Mouse (Mus musculus) G1E (cell line): Measurements from ENCODE around the gene Chrnb2. TPM values are rescaled to one million over a fixed set of nuclear protein-coding genes. Genes with fewer than 3 reads are reported as not detected.

Source experiments
- ATAC-seq: 2 replicates; pipeline ENCODE4 v1.8.0; 2016; ENCODE audit warnings: mild to moderate bottlenecking; ENCODE audit not compliant: insufficient number of reproducible peaks, poor library complexity, low FRiP score, severe bottlenecking; ENCODE audit errors: extremely low read depth
- DNase-seq: peaks from one replicate; pipeline ENCODE4 v3.0.0; 2012; ENCODE audit warnings: low spot score
- H3K27me3 ChIP-seq: 2 replicates; pipeline ENCODE4 v1.6.1; 2012; ENCODE audit warnings: mild to moderate bottlenecking, low read length, inconsistent platforms; ENCODE audit not compliant: insufficient read depth
- H3K36me3 ChIP-seq: replicated peaks from 2 replicates; pipeline ENCODE3; 2012; ENCODE audit warnings: mild to moderate bottlenecking, inconsistent platforms
- H3K4me1 ChIP-seq: 2 replicates; pipeline ENCODE4 v1.6.1; 2012; ENCODE audit warnings: low read depth, low read length, inconsistent platforms, mixed read lengths; ENCODE audit not compliant: insufficient read depth
- H3K4me3 ChIP-seq: 2 replicates; pipeline ENCODE4 v1.5.1; 2012; ENCODE audit warnings: low read depth, mild to moderate bottlenecking, inconsistent platforms, low read length, moderate library complexity, mixed read lengths
- H3K9me3 ChIP-seq: replicated peaks from 2 replicates; pipeline ENCODE4 v1.6.1; 2012; ENCODE audit warnings: inconsistent platforms
- CTCF ChIP-seq: IDR thresholded peaks from 2 replicates; pipeline ENCODE4 v1.5.1; 2012; ENCODE audit warnings: low read depth, low read length, inconsistent platforms, mixed read lengths
- GATA1 ChIP-seq: IDR thresholded peaks from 2 replicates; pipeline ENCODE4 v1.6.1; 2012; ENCODE audit warnings: borderline replicate concordance, low read length, inconsistent platforms, mixed read lengths
- GATA2 ChIP-seq: IDR thresholded peaks from 2 replicates; pipeline ENCODE4 v1.6.1; 2012; ENCODE audit warnings: low read depth, low read length, inconsistent platforms, borderline replicate concordance
- POLR2AphosphoS5 ChIP-seq: IDR thresholded peaks from 2 replicates; pipeline ENCODE4 v1.6.1; 2012; ENCODE audit warnings: low read depth, low read length, inconsistent platforms; ENCODE audit not compliant: insufficient replicate concordance
- TAL1 ChIP-seq: conservative IDR thresholded peaks from 2 replicates; pipeline ENCODE4 v1.6.1; 2012; ENCODE audit warnings: low read depth, low read length, inconsistent platforms, mixed read lengths
- polyA plus RNA-seq: library from polyadenylated mRNA; stranded (reverse); fragments of >175 nt; gene quantifications from 2 replicates; pipeline ENCODE4 v1.2.3, GENCODE M21; 2012
- total RNA-seq, 2 experiments: library from RNA; stranded (forward) in 1 of 2; stranded (reverse) in 1 of 2; fragments of 200-1000 nt in 1 of 2; fragments of >200 nt in 1 of 2; fragmentation: Nextera tagmentation in 1 of 2; gene quantifications; 2 replicates each; pipeline ENCODE4 v1.2.3; 2014 to 2017

Gene Chrnb2
- total and polyA plus RNA-seq, 3 experiments = 0.23 to 2.2 (median 1.2) TPM

DNA sequence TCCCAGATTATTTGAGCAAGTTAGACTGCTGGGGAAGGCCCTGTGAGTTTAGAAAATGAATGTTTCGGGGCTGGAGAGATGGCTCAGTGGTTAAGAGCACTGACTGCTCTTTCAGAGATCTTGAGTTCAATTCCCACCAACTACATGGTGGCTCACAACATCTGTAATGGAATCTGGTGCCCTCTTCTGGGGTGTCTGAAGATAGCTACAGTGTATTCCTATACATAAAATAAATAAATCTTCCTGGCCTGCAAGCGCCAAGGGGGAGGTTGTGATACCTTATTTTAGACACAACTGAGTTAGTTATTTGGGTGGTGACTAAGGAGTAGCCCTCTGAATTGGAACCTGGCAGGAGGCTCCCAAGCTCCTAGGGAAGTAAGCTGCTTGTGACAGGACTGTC lies 35.6 kb downstream of the Chrnb2 start:
- no peaks in the 10 kb centered on the region for H3K27me3 ChIP-seq
- H3K36me3 ChIP-seq = peaks cover 25% of the 10 kb centered on the region
- ATAC-seq (no peak), DNase-seq (no peak)
- no peaks in the 10 kb centered on the region for H3K9me3 ChIP-seq
- no peak overlapping the region for H3K4me3 ChIP-seq
- no peak for TF ChIP-seq TAL1
- no peak for TF ChIP-seq POLR2AphosphoS5
- no peak for TF ChIP-seq GATA1
- no peak for TF ChIP-seq CTCF
- no peak for TF ChIP-seq GATA2
- peaks cover 50% of the 10 kb centered on the region for H3K4me1 ChIP-seq

DNA sequence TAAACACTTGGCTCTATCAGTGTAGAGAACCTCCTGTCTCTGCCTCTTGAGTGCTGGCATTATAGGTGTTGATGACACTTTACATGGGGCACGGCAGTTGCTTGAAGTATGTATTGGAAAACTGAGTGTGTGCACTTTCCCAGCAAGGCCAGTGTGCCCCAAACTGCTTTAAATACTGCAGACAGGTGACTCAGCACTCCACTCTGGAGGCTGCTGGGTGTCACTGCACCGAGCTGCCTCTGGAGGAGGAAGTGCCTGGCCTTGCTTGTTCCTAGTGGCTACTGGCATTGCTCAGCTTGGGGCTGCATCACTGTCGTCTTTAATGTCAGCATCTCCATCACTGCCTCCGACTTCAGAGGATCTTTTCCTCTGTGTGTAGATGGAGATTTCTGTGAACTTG lies 37.4 kb downstream of the Chrnb2 start:
- Histone ChIP-seq H3K4me1 (peaks cover 37% of the 10 kb centered on the region), H3K27me3 (no peaks in the 10 kb centered on the region), H3K36me3 (peaks cover 21% of the 10 kb centered on the region), H3K4me3 (no peak overlapping the region), H3K9me3 (no peaks in the 10 kb centered on the region)
- ATAC-seq = peak; percentile 69; the same call in 1 of the 2 replicates
- TF ChIP-seq GATA2 = no peak
- no peak for TF ChIP-seq GATA1
- no peak for TF ChIP-seq TAL1
- TF ChIP-seq CTCF = peak; percentile 49
- DNase-seq = peak; percentile 63

DNA sequence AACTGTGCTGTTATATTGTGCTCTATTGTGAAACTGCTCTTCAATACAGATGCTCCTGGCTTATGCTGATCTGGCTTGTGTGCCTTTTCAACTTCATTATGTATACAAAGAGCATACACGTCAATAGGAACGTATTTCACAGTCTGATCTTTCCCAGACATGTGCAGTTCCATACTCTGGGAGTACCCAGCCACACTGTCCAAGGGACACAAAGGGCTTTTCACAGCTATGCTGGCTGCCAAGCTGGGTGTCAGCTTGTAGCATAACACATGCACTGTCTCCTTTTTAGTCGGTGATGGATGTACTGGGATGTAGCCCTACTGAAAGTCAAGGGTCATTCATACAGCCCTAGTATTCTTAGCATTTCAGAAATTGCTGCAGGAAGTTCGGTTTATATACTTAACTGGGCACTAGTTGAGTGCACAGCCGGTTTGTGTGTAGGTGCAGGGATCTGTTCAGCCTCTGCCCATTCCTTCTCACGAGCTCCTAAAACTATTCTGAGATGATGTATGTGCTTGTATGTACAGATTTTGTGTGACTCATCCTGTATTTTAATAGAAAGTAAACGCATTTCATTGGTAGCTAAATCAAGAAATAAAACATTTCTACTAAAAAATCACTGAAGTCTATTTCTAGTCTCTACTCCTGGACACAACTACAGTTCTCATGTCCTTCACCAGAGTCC lies 40.9 kb downstream of the Chrnb2 start:
- no peak overlapping the region for H3K4me3 ChIP-seq
- no peaks in the 10 kb centered on the region for H3K9me3 ChIP-seq
- no peaks in the 10 kb centered on the region for H3K27me3 ChIP-seq
- ATAC-seq = no peak
- DNase-seq = no peak
- H3K36me3 ChIP-seq = peaks cover 39% of the 10 kb centered on the region
- peaks cover 19% of the 10 kb centered on the region for H3K4me1 ChIP-seq
- no peak for TF ChIP-seq CTCF
- TF ChIP-seq POLR2AphosphoS5 = no peak
- no peak for TF ChIP-seq GATA2
- no peak for TF ChIP-seq TAL1
- no peak for TF ChIP-seq GATA1

DNA sequence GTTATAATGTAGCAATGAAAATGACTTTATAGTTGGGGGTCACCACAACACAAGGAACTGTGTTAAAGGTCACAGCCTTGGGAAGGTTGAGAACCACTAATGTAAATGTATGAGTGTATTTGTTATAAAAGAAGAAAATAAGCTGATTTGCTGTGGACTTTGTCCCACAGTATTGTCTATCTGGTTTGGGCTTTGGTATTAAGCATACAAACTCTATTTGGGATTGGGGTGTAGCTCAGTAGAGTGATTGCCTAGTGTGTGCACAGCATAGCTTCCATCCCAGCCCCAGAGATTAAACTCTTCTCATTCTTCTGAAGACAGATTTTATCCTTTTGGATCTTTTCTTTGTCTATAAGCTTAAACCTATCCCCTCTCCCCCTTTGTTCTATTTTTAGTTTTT lies 42.4 kb downstream of the Chrnb2 start:
- TF ChIP-seq POLR2AphosphoS5 = no peak
- TF ChIP-seq TAL1 = no peak
- no peak for TF ChIP-seq CTCF
- no peak for TF ChIP-seq GATA1
- no peak for TF ChIP-seq GATA2
- Histone ChIP-seq H3K4me3 (no peak overlapping the region), H3K36me3 (peaks cover 50% of the 10 kb centered on the region), H3K9me3 (no peaks in the 10 kb centered on the region), H3K27me3 (no peaks in the 10 kb centered on the region), H3K4me1 (peaks cover 22% of the 10 kb centered on the region)
- ATAC-seq (no peak), DNase-seq (no peak)

DNA sequence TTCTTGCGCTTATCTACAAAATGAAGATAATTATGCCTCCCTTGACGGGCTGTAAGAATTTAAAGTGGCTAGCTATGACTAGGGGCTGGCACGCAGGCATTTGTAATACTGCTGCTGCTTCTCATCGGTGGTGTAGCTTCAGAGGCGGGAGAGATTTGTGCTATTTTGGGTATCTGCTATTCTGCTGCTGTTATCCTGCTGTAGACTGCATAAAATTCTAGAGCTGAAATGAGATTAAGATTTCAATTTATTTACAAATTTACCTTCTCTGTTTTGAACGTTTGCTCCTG lies 48.5 kb downstream of the Chrnb2 start:
- no peak for DNase-seq
- TF ChIP-seq GATA1 (no peak), TAL1 (no peak), POLR2AphosphoS5 (no peak), GATA2 (no peak), CTCF (no peak)
- ATAC-seq = no peak

DNA sequence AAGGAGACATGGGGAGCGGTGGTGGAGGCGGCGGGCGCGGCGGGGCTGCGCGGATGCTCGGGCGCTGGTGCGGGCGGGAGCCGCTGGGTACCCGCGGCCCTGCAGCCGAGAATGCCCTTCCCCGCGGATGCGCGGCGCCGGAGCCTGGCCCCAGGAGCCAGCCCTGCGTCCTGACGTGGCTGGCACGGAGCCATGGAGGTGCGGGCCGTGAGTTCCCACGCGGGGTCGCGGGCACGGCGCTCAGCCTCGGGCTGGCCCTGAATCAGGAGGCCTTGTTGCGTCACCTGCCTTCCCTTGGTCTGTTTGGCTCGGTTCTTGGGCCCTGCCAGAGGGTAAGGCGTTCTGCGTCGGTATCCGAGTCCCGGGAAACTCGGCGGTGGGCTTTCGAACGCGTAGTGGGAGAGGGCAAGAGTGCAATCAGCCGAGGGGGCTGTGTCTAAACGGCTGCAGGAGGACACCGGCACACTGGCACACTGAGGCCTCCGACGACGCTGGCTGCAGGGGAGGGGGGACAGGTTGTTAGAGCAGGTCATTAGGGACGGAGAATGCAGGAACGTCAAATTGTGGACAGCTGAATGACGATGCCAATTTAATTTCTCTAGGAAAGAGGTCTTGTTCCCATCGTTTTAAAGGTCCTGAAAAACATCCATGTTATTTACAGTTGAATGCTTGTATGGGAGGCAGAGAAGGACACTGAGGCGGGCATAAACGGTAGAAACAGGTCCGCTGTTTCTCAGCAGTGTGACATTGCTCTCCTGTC lies 49.0 kb downstream of the Chrnb2 start:
- Histone ChIP-seq H3K9me3 (no peaks in the 10 kb centered on the region), H3K4me3 (peak overlapping the region; percentile 99), H3K27me3 (peaks cover 14% of the 10 kb centered on the region), H3K36me3 (peaks cover 25% of the 10 kb centered on the region), H3K4me1 (peaks cover 38% of the 10 kb centered on the region)
- TF ChIP-seq CTCF (no peak), GATA1 (no peak), GATA2 (no peak), POLR2AphosphoS5 (no peak), TAL1 (no peak)
- DNase-seq (no peak), ATAC-seq (no peak)

More for the DNA sequence above, 48.5 kb downstream of the Chrnb2 start:
- H3K27me3 ChIP-seq = peaks cover 12% of the 10 kb centered on the region
- H3K4me1 ChIP-seq = peaks cover 38% of the 10 kb centered on the region
- peak overlapping the region; percentile 99 for H3K4me3 ChIP-seq
- peaks cover 29% of the 10 kb centered on the region for H3K36me3 ChIP-seq
- H3K9me3 ChIP-seq = no peaks in the 10 kb centered on the region
